Mouse (Mus musculus) small intestine, adult 2 months (tissue): ENCODE data around the gene Ccser1. TPM values are rescaled to one million over a fixed set of nuclear protein-coding genes. Genes with fewer than 3 reads are reported as not detected.

ENCODE experiments used
- H3K27ac ChIP-seq: fragments of 200-500 bp; 2 replicates; pipeline ENCODE4 v1.5.1; 2012; ENCODE audit warnings: low read depth, low read length, control low read depth, inconsistent platforms; ENCODE audit not compliant: insufficient read depth
- H3K27me3 ChIP-seq: fragments of 200-500 bp; 2 replicates; pipeline ENCODE4 v1.6.1; 2012; ENCODE audit warnings: mild to moderate bottlenecking, moderate library complexity, low read length, inconsistent platforms; ENCODE audit not compliant: control insufficient read depth, insufficient read depth
- H3K36me3 ChIP-seq: fragments of 200-500 bp; 2 replicates; pipeline ENCODE4 v1.6.1; 2012; ENCODE audit warnings: mild to moderate bottlenecking, low read length, control low read depth, inconsistent platforms; ENCODE audit not compliant: control insufficient read depth, insufficient read depth
- H3K4me1 ChIP-seq: fragments of 200-500 bp; 2 replicates; pipeline ENCODE4 v1.6.1; 2012; ENCODE audit warnings: low read length, inconsistent platforms, mixed read lengths; ENCODE audit not compliant: control insufficient read depth, insufficient read depth, insufficient read length
- H3K4me3 ChIP-seq: fragments of 200-500 bp; 2 replicates; pipeline ENCODE4 v1.5.1; 2012; ENCODE audit warnings: low read depth, mild to moderate bottlenecking, control low read depth, inconsistent platforms, low read length, moderate library complexity
- CTCF ChIP-seq: fragments of 200-500 bp; IDR thresholded peaks from 2 replicates; pipeline ENCODE4 v1.5.1; 2012; ENCODE audit warnings: low read depth, mild to moderate bottlenecking, control low read depth, inconsistent platforms, low read length, moderate library complexity, mixed read lengths; ENCODE audit not compliant: insufficient replicate concordance, insufficient read length; ENCODE audit errors: extremely low read depth
- POLR2A ChIP-seq: fragments of 200-500 bp; IDR thresholded peaks from 2 replicates; pipeline ENCODE4 v1.6.1; 2012; ENCODE audit warnings: low read depth, mild to moderate bottlenecking, control low read depth, inconsistent platforms, low read length, moderate library complexity
- WGBS: fragments of 180-500 bp; shearing (Covaris S2); methylation state at CpG from one replicate; pipeline ENCODE4 v1.1.7; 2018; 5-methylcytosine and 5-hydroxymethylcytosine counted together
- polyA plus RNA-seq: library from polyadenylated mRNA; depleted of rRNA; stranded (reverse); fragments of >200 nt; gene quantifications from 2 replicates; pipeline ENCODE4 v1.2.3, GENCODE M21; 2012

The Ccser1 gene
- polyA plus RNA-seq, 1 experiment: 2.4 TPM

- Histone ChIP-seq H3K27me3 (no peaks in the 10 kb centered on the region), H3K4me1 (no peaks in the 10 kb centered on the region), H3K4me3 (no peak overlapping the region), H3K36me3 (no peaks in the 10 kb centered on the region), H3K27ac (no peak overlapping the region)
- 81% methylated on average over 2 of the region's 2 CpGs for WGBS
- no peak for TF ChIP-seq POLR2A
- no peak for TF ChIP-seq CTCF
These were observed 875.2 kb downstream of the Ccser1 start for GRCm38 (mm10) chr6:62055276-62055675.

DNA sequence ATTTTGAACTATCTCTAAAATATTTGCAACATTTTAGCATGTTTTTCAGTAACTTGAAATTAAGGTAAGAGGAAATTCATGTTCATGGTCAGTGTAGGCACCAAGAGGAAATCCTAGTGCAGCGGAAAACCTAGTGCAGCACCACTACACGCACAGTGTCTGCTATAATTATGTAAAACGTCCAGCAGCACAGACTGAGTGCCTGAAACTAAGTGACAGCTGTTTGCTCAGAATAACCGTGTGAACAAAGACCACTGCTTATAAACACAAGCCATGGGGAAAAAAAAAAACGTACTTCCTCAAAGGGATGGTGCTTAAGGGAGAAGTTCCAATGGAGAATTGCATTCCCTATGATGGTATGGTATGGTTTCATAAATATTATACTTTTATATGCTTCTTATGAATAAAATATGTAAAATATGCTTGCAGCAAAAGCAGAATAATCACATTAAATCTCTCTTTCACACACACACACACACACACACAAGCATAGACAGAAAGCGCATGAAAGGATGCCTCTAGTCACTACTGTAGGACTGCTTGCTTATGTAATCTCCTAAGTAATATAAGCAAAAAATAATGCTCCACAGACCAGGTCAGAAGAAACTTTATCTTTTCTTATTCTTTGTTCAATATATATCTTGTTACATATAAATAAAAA lies 886.4 kb downstream of the Ccser1 start:
- 62% methylated on average over 6 of the region's 6 CpGs for WGBS
- no peak overlapping the region for H3K27ac ChIP-seq
- TF ChIP-seq POLR2A (no peak), CTCF (no peak)

GRCm38 (mm10) chr6:62067024-62067380 lies 886.9 kb downstream of the Ccser1 start:
- WGBS: 83% methylated on average over 4 of the region's 4 CpGs
- no peak overlapping the region for H3K27ac ChIP-seq
- H3K4me3 ChIP-seq: no peak overlapping the region
- TF ChIP-seq CTCF (no peak), POLR2A (no peak)
- H3K36me3 ChIP-seq: no peaks in the 10 kb centered on the region
- no peaks in the 10 kb centered on the region for H3K27me3 ChIP-seq
- H3K4me1 ChIP-seq: no peaks in the 10 kb centered on the region

More for the DNA sequence above, 886.4 kb downstream of the Ccser1 start:
- H3K4me1 ChIP-seq: no peaks in the 10 kb centered on the region
- no peak overlapping the region for H3K4me3 ChIP-seq
- H3K36me3 ChIP-seq: no peaks in the 10 kb centered on the region
- no peaks in the 10 kb centered on the region for H3K27me3 ChIP-seq

DNA sequence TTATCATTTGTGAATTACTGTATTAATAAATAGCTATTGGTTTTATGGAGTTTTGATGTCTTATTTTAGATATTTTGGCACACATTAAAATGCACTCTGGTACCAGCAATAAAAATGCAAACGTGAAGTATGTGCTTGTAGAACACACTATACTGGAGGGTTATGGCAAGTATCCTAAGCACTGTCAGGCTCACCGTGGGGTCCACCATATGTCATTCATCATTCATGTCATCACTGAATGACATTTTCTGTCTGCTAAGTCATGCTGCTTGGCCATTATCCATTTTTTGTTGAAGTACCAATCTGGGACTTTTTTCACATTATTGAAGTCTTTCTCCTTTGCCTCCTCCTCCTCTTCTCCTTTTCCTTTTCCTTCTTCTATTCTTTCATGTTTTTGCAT lies 925.3 kb downstream of the Ccser1 start:
- TF ChIP-seq CTCF (no peak), POLR2A (no peak)
- H3K36me3 ChIP-seq: no peaks in the 10 kb centered on the region
- H3K27ac ChIP-seq: no peak overlapping the region
- no peaks in the 10 kb centered on the region for H3K4me1 ChIP-seq
- no peaks in the 10 kb centered on the region for H3K27me3 ChIP-seq
- no peak overlapping the region for H3K4me3 ChIP-seq
- 61% methylated on average over 2 of the region's 2 CpGs for WGBS

DNA sequence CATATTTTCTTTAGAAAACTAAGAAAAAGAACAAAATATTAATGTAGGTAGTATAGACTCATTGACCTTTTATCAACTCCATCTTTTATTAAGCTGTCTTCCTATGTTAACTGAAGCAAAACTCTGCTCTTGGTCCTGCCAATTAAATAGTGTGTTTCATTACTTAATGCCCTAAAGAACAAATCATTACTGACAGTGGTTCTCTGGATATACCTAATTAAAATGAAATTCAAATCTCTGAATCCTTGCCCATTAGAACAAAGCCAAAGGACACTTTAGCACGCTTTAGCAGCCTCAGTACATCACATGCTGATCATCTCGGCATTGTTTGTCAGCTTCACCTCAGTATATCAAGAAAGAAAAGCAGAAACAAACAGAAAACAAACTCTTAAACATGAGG lies 952.4 kb downstream of the Ccser1 start:
- Histone ChIP-seq H3K4me1 (no peaks in the 10 kb centered on the region), H3K36me3 (no peaks in the 10 kb centered on the region), H3K4me3 (no peak overlapping the region), H3K27ac (no peak overlapping the region), H3K27me3 (no peaks in the 10 kb centered on the region)
- 79% methylated on average over 2 of the region's 2 CpGs for WGBS
- TF ChIP-seq POLR2A: no peak
- no peak for TF ChIP-seq CTCF

DNA sequence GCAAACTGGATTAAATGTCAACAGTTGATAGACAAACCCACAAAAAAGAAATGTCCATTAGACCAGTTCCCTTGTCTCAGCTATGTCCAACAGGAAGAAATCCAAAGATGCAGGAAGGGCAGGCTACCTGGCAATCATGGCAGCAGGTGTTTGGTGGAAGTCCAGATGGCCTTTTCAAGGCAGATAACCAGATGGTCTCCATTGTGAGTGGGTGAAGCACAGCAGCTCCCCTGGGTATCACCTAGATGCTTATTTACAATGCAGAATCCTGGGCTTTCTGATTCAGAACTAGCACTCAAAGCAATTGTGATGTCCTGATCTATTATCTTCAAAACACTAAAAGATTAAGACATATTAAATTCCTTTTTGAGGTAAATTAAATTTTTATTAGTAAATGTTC lies 980.2 kb downstream of the Ccser1 start:
- TF ChIP-seq CTCF: no peak
- TF ChIP-seq POLR2A: no peak
- H3K4me3 ChIP-seq: no peak overlapping the region

GRCm38 (mm10) chr6:62162596-62162995 lies 982.5 kb downstream of the Ccser1 start:
- WGBS: 63% methylated on average over 6 of the region's 6 CpGs
- Histone ChIP-seq H3K27ac (no peak overlapping the region), H3K27me3 (no peaks in the 10 kb centered on the region), H3K36me3 (no peaks in the 10 kb centered on the region), H3K4me1 (no peaks in the 10 kb centered on the region), H3K4me3 (no peak overlapping the region)
- TF ChIP-seq POLR2A (no peak), CTCF (no peak)

More for the DNA sequence above, 980.2 kb downstream of the Ccser1 start:
- Histone ChIP-seq H3K36me3 (no peaks in the 10 kb centered on the region), H3K27ac (no peak overlapping the region), H3K4me1 (no peaks in the 10 kb centered on the region), H3K27me3 (no peaks in the 10 kb centered on the region)
